Mouse (Mus musculus): ENCODE results near the gene Mageb3. TPM values are rescaled to one million over a fixed set of nuclear protein-coding genes. Genes with fewer than 3 reads are reported as not detected.

Mageb3 gene
- polyA plus RNA-seq, 1 experiment from 2014 or later: 0.30 TPM

Other genes with a start within 250 kb of the Mageb3 start
- 1.8 and 2.4 TPM in 2 replicates for gene Frmd5, start 149.0 kb downstream of the Mageb3 start, polyA plus RNA-seq (2015; fragmentation: Nextera tagmentation; extraction: Ambion mirVana)
- gene Casc4, start 89.1 kb downstream of the Mageb3 start, polyA plus RNA-seq (2015; fragmentation: Nextera tagmentation; extraction: Ambion mirVana): 20.0 and 23.3 TPM in 2 replicates
- 54.0 and 58.2 TPM in 2 replicates for gene Ctdspl2, start 91 bp downstream of the Mageb3 start, polyA plus RNA-seq (2015; fragmentation: Nextera tagmentation; extraction: Ambion mirVana)
- 12.1 and 12.5 TPM in 2 replicates for gene Eif3j1, start 72.5 kb upstream of the Mageb3 start, polyA plus RNA-seq (2015; fragmentation: Nextera tagmentation; extraction: Ambion mirVana)
- 9.1 and 9.8 TPM in 2 replicates for gene Spg11, start 162.3 kb upstream of the Mageb3 start, polyA plus RNA-seq (2015; fragmentation: Nextera tagmentation; extraction: Ambion mirVana)
- gene B2m, start 191.6 kb upstream of the Mageb3 start, polyA plus RNA-seq (2015; fragmentation: Nextera tagmentation; extraction: Ambion mirVana): 234 and 241 TPM in 2 replicates
- gene Trim69, start 204.6 kb upstream of the Mageb3 start, polyA plus RNA-seq (2015; fragmentation: Nextera tagmentation; extraction: Ambion mirVana): 0.09 TPM in 1 of 2 replicates, not detected in the other
- gene Patl2, start 230.1 kb upstream of the Mageb3 start, polyA plus RNA-seq (2015; fragmentation: Nextera tagmentation; extraction: Ambion mirVana): 0.06 TPM in 1 of 2 replicates, not detected in the other
- not detected in 2 replicates for gene Terb2, start 230.2 kb upstream of the Mageb3 start, polyA plus RNA-seq (2015; fragmentation: Nextera tagmentation; extraction: Ambion mirVana)